Mouse (Mus musculus) C2C12 (cell line): ENCODE data around the gene Rab21. TPM values are rescaled to one million over a fixed set of nuclear protein-coding genes. Genes with fewer than 3 reads are reported as not detected.

ENCODE experiments used
- H3K27me3 ChIP-seq: one replicate; pipeline ENCODE4 v1.6.1; 2011; ENCODE audit not compliant: control insufficient read depth, insufficient read depth, insufficient read length
- H3K36me3 ChIP-seq: one replicate; pipeline ENCODE4 v1.6.1; 2011; ENCODE audit not compliant: control insufficient read depth, insufficient read depth
- H3K4me3 ChIP-seq: one replicate; pipeline ENCODE4 v1.5.1; 2011; ENCODE audit warnings: mild to moderate bottlenecking, control low read depth; ENCODE audit not compliant: poor library complexity, insufficient read depth, severe bottlenecking
- H3K79me2 ChIP-seq: one replicate; pipeline ENCODE4 v1.6.1; 2011; ENCODE audit not compliant: control insufficient read depth, insufficient read depth
- H3K79me3 ChIP-seq: one replicate; pipeline ENCODE4 v1.6.1; 2011; ENCODE audit warnings: low read depth, control low read depth
- H3ac ChIP-seq: one replicate; pipeline ENCODE3; 2011; ENCODE audit warnings: low read depth; ENCODE audit not compliant: control insufficient read depth, insufficient read length
- CEBPB ChIP-seq: IDR thresholded peaks from one replicate; pipeline ENCODE4 v1.6.1; 2011; ENCODE audit warnings: low read depth, mild to moderate bottlenecking, control low read depth, moderate library complexity
- CTCF ChIP-seq: IDR thresholded peaks from one replicate; pipeline ENCODE4 v1.5.1; 2011; ENCODE audit not compliant: control insufficient read depth, insufficient read depth, insufficient read length
- FOSL1 ChIP-seq: IDR thresholded peaks from one replicate; pipeline ENCODE4 v1.8.0; 2011; ENCODE audit warnings: mild to moderate bottlenecking, low read length; ENCODE audit not compliant: poor library complexity, insufficient read depth, severe bottlenecking
- MAX ChIP-seq: IDR thresholded peaks from one replicate; pipeline ENCODE4 v1.6.1; 2011; ENCODE audit warnings: mild to moderate bottlenecking, control low read depth
- MYOD1 ChIP-seq: IDR thresholded peaks from one replicate; pipeline ENCODE4 v1.6.1; 2011; ENCODE audit warnings: low read depth; ENCODE audit not compliant: control insufficient read depth, insufficient read length
- MYOG ChIP-seq: IDR thresholded peaks from one replicate; pipeline ENCODE4 v1.6.1; 2011; ENCODE audit not compliant: control insufficient read depth, insufficient read length; ENCODE audit errors: extremely low read depth
- USF1 ChIP-seq: IDR thresholded peaks from one replicate; pipeline ENCODE4 v1.6.1; 2011; ENCODE audit warnings: low read depth, mild to moderate bottlenecking, control low read depth, moderate library complexity
- polyA plus RNA-seq: library from polyadenylated mRNA; unstranded; fragments of >200 nt; fragmentation: generic; extraction: Trizol; gene quantifications from one replicate; pipeline ENCODE4 v1.2.1, GENCODE M21; 2012; ENCODE audit warnings: missing spikeins

Rab21 gene
- polyA plus RNA-seq, 1 experiment, result 22.9 TPM

GRCm38 (mm10) chr10:115293946-115294345 is 21.4 kb downstream of the Rab21 start:
- Histone ChIP-seq H3K27me3 (no peaks in the 10 kb centered on the region), H3K79me2 (no peaks in the 10 kb centered on the region), H3K36me3 (peaks cover 90% of the 10 kb centered on the region), H3K79me3 (peaks cover 3% of the 10 kb centered on the region), H3K4me3 (no peak overlapping the region), H3ac (no peak overlapping the region)
- TF ChIP-seq FOSL1 (no peak), MAX (no peak), CTCF (no peak), CEBPB (no peak), MYOG (no peak), MYOD1 (no peak), USF1 (no peak)

GRCm38 (mm10) chr10:115290671-115291070 is 24.7 kb downstream of the Rab21 start:
- H3K36me3 ChIP-seq, result peaks cover 84% of the 10 kb centered on the region
- TF ChIP-seq FOSL1 (no peak), MAX (no peak), CEBPB (no peak), MYOG (no peak), MYOD1 (no peak), CTCF (no peak), USF1 (no peak)

GRCm38 (mm10) chr10:115288856-115289255 is 26.5 kb downstream of the Rab21 start:
- Histone ChIP-seq H3K36me3 (peaks cover 66% of the 10 kb centered on the region), H3K27me3 (no peaks in the 10 kb centered on the region), H3K4me3 (no peak overlapping the region), H3K79me2 (no peaks in the 10 kb centered on the region), H3ac (no peak overlapping the region), H3K79me3 (no peaks in the 10 kb centered on the region)
- TF ChIP-seq MAX (no peak), USF1 (no peak), MYOG (no peak)

More at GRCm38 (mm10) chr10:115290671-115291070, 24.7 kb downstream of the Rab21 start:
- Histone ChIP-seq H3K27me3 (no peaks in the 10 kb centered on the region), H3K79me3 (peaks cover 3% of the 10 kb centered on the region), H3K4me3 (no peak overlapping the region), H3K79me2 (no peaks in the 10 kb centered on the region), H3ac (no peak overlapping the region)

- Histone ChIP-seq H3K79me3 (no peaks in the 10 kb centered on the region), H3K27me3 (no peaks in the 10 kb centered on the region), H3K4me3 (no peak overlapping the region), H3K36me3 (peaks cover 20% of the 10 kb centered on the region), H3K79me2 (no peaks in the 10 kb centered on the region), H3ac (no peak overlapping the region)
- TF ChIP-seq CTCF (no peak), MAX (no peak), MYOD1 (no peak), CEBPB (no peak), MYOG (no peak), FOSL1 (no peak), USF1 (no peak)
These were observed 31.2 kb downstream of the Rab21 start for GRCm38 (mm10) chr10:115284170-115284569.

- Histone ChIP-seq H3K79me3 (no peaks in the 10 kb centered on the region), H3K79me2 (no peaks in the 10 kb centered on the region), H3ac (no peak overlapping the region), H3K36me3 (no peaks in the 10 kb centered on the region), H3K27me3 (peaks cover 3% of the 10 kb centered on the region), H3K4me3 (no peak overlapping the region)
- TF ChIP-seq MAX (no peak), MYOG (no peak), CTCF (no peak), MYOD1 (no peak), CEBPB (no peak), USF1 (no peak), FOSL1 (no peak)
These were observed 34.0 kb downstream of the Rab21 start for GRCm38 (mm10) chr10:115281381-115281780.

GRCm38 (mm10) chr10:115271649-115272048 is 43.7 kb downstream of the Rab21 start:
- TF ChIP-seq MAX (no peak), MYOG (no peak), CEBPB (no peak), CTCF (no peak), MYOD1 (no peak), USF1 (no peak), FOSL1 (no peak)

More at GRCm38 (mm10) chr10:115271649-115272048, 43.7 kb downstream of the Rab21 start:
- no peaks in the 10 kb centered on the region for H3K36me3 ChIP-seq
- no peaks in the 10 kb centered on the region for H3K79me2 ChIP-seq
- no peak overlapping the region for H3K4me3 ChIP-seq
- H3ac ChIP-seq, result no peak overlapping the region
- peaks cover under 1% of the 10 kb centered on the region for H3K27me3 ChIP-seq
- no peaks in the 10 kb centered on the region for H3K79me3 ChIP-seq
